Mouse (Mus musculus): Measurements from ENCODE around the gene Tm7sf3.

- TF ChIP-seq CTCF (IDR thresholded peaks at IDR 0.05; ENCODE audit: low read depth) (no peak), EP300 (IDR thresholded peaks at IDR 0.05; ENCODE audit: low read depth) (no peak)
Observed at GRCm38 (mm10) chr6:146664917-146665316, 22.3 kb upstream of the Tm7sf3 start.
